9 mouse cellular contexts compared by ENCODE assay signal in the genomic region with DNA sequence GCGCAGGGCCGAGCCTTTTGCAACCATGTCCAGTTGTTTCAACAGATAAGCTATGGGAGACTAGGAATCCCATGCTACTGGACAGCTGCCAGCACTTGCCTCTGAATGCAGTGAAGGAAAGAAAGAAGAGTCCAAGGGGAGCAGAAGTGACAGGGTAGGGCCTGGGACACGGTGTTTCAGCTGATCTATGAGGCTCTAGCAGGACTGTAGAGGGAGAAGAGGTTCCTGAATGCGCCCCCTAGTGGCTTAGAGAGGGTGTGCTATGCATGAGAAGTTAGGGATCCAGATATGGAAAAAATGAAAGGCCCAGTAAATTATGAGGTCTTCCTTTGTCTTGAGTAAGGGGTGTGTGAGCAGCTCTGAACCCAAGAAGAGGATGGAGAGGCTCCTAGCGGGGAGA. TPM values are rescaled to one million over a fixed set of nuclear protein-coding genes. Genes with fewer than 3 reads are reported as not detected.
DNase-seq lines count a peak whose midpoint lies in the region; ATAC-seq lines count a peak whose summit lies in the region.
"Had no signal": no experiment of that assay in that cellular context is flagged by ENCODE, and none has a peak within 500 bp of the region (broad histone marks: within the 10 kb centered on the region; RNA-seq: fewer than 3 reads in every experiment).

No protein-coding gene starts in this region.

- H3K4me2 ChIP-seq in forebrain, embryonic 11.5 days (ENCODE audit: low read depth, low read length, severe bottlenecking): no peak overlapping the region
- H3K4me2 ChIP-seq in forebrain, embryonic 15.5 days (replicated peaks): no peak overlapping the region
- no peak overlapping the region for H3K4me2 ChIP-seq in kidney, embryonic 16.5 days (replicated peaks; ENCODE audit: low read depth, low read length)
- H3K4me2 ChIP-seq: limb, embryonic 13.5 days had no signal

- peak; percentile 67 for DNase-seq in forebrain, embryonic 11.5 days (ENCODE audit: low spot score)
- DNase-seq in 3T3-L1 (ENCODE audit: low read depth, low spot score): peak; percentile 65
- DNase-seq in adrenal gland, adult (ENCODE audit: inconsistent age in 2 of 2, low spot score in 1 of 2): peak; percentile 50 to 85
- DNase-seq in gastrocnemius, postnatal 10 days: peak; percentile 42
- DNase-seq in lung, postnatal 25 days (ENCODE audit: low spot score): peak; percentile 64
- peak; percentile 60 for DNase-seq in testis, postnatal 14 days (ENCODE audit: low spot score)

- no peaks in the 10 kb centered on the region for H3K9me3 ChIP-seq in forebrain, embryonic 11.5 days (ENCODE audit: control insufficient read depth, low read length)
- H3K9me3 ChIP-seq in forebrain, embryonic 15.5 days: no peaks in the 10 kb centered on the region
- peaks cover 2% of the 10 kb centered on the region; the same call in 1 of the 2 replicates for H3K9me3 ChIP-seq in kidney, embryonic 16.5 days (ENCODE audit: low read length)
- H3K9me3 ChIP-seq: limb, embryonic 13.5 days had no signal

- H3K36me3 ChIP-seq in forebrain, embryonic 11.5 days (ENCODE audit: control insufficient read depth, insufficient read depth, low read length): no peaks in the 10 kb centered on the region
- no peaks in the 10 kb centered on the region for H3K36me3 ChIP-seq in forebrain, embryonic 15.5 days
- H3K36me3 ChIP-seq in kidney, embryonic 16.5 days (ENCODE audit: insufficient read depth, low read length): no peaks in the 10 kb centered on the region
- H3K36me3 ChIP-seq: limb, embryonic 13.5 days had no signal

- WGBS in forebrain, embryonic 11.5 days: 50% methylated on average over 5 of the region's 5 CpGs
- 52% methylated on average over 5 of the region's 5 CpGs for WGBS in forebrain, embryonic 15.5 days
- 44% methylated on average over 5 of the region's 5 CpGs for WGBS in kidney, embryonic 16.5 days

- H3K27me3 ChIP-seq in forebrain, embryonic 11.5 days (ENCODE audit: control insufficient read depth, insufficient read depth, low read length): no peaks in the 10 kb centered on the region
- no peaks in the 10 kb centered on the region for H3K27me3 ChIP-seq in forebrain, embryonic 15.5 days
- H3K27me3 ChIP-seq in kidney, embryonic 16.5 days (ENCODE audit: insufficient read depth, low read length): no peaks in the 10 kb centered on the region
- H3K27me3 ChIP-seq: limb, embryonic 13.5 days had no signal

- H3K4me1 ChIP-seq in forebrain, embryonic 11.5 days (replicated peaks; ENCODE audit: control insufficient read depth, insufficient read depth, low read length): no peaks in the 10 kb centered on the region
- no peaks in the 10 kb centered on the region for H3K4me1 ChIP-seq in forebrain, embryonic 15.5 days
- 0 out of 2 replicates have a peak, but pooled peaks cover 2% of the 10 kb centered on the region for H3K4me1 ChIP-seq in kidney, embryonic 16.5 days (ENCODE audit: insufficient read depth, low read length)

- no peak overlapping the region for H3K4me3 ChIP-seq in forebrain, embryonic 11.5 days (ENCODE audit: low read depth, low read length)
- no peak overlapping the region for H3K4me3 ChIP-seq in forebrain, embryonic 15.5 days
- no peak overlapping the region for H3K4me3 ChIP-seq in kidney, embryonic 16.5 days (ENCODE audit: low read length)
- H3K4me3 ChIP-seq: limb, embryonic 13.5 days had no signal

- H3K9ac ChIP-seq in forebrain, embryonic 11.5 days (ENCODE audit: low read length): no peak overlapping the region
- H3K9ac ChIP-seq in forebrain, embryonic 15.5 days (replicated peaks): no peak overlapping the region
- H3K9ac ChIP-seq in kidney, embryonic 16.5 days (replicated peaks; ENCODE audit: low read length): no peak overlapping the region
- H3K9ac ChIP-seq: limb, embryonic 13.5 days had no signal

- H3K27ac ChIP-seq in forebrain, embryonic 11.5 days (ENCODE audit: low read depth, low read length): no peak overlapping the region
- H3K27ac ChIP-seq in forebrain, embryonic 15.5 days (replicated peaks): no peak overlapping the region
- H3K27ac ChIP-seq in kidney, embryonic 16.5 days (ENCODE audit: low read length): no peak overlapping the region
- H3K27ac ChIP-seq: limb, embryonic 13.5 days had no signal

- no peak for ATAC-seq in forebrain, embryonic 11.5 days (replicated peaks; ENCODE audit: low FRiP score)
- ATAC-seq in forebrain, embryonic 15.5 days (replicated peaks): no peak
- ATAC-seq in kidney, embryonic 16.5 days (ENCODE audit: low FRiP score, low TSS enrichment): peak; percentile 63; the same call in 1 of the 2 replicates

RNA-seq across cellular contexts. Expression of a gene that starts 11.4 kb away (rescaled TPM):
- polyA plus RNA-seq in forebrain, embryonic 11.5 days (2014; fragmentation: Nextera tagmentation; extraction: Ambion mirVana): 1.2 and 1.7 TPM in 2 replicates
- 0.23 and 0.51 TPM in 2 replicates for polyA plus RNA-seq in forebrain, embryonic 15.5 days (2015; fragmentation: Nextera tagmentation; extraction: Ambion mirVana)
- 1 to 10 TPM in 1 of 2 experiments, under 1 TPM in 1; 0.94 to 1.3 TPM for total RNA-seq in gastrocnemius, postnatal 10 days (2021)
- polyA plus RNA-seq in kidney, embryonic 16.5 days (2015; fragmentation: Nextera tagmentation; extraction: Ambion mirVana): 1.7 and 1.9 TPM in 2 replicates

RNA-seq across cellular contexts. Expression of a gene that starts 35.1 kb away (rescaled TPM):
- polyA plus RNA-seq in forebrain, embryonic 11.5 days (2014; fragmentation: Nextera tagmentation; extraction: Ambion mirVana): 40.1 and 48.2 TPM in 2 replicates
- polyA plus RNA-seq in forebrain, embryonic 15.5 days (2015; fragmentation: Nextera tagmentation; extraction: Ambion mirVana): 69.3 and 74.7 TPM in 2 replicates
- 10 to 100 TPM; 14.9 to 17.9 TPM for total RNA-seq in gastrocnemius, postnatal 10 days (2021)
- polyA plus RNA-seq in kidney, embryonic 16.5 days (2015; fragmentation: Nextera tagmentation; extraction: Ambion mirVana): 38.8 and 40.3 TPM in 2 replicates
